In genomic region chr13:34964419-34964818, GRCm38 (mm10) we compare ENCODE assay signal across 8 mouse cellular contexts. TPM values are rescaled to one million over a fixed set of nuclear protein-coding genes. Genes with fewer than 3 reads are reported as not detected.
DNase-seq lines count a peak whose midpoint lies in the region; ATAC-seq and TF ChIP-seq lines count a peak whose summit lies in the region.

No protein-coding gene starts in this region.

- H3K27me3 ChIP-seq in thymus, adult 2 months (ENCODE audit: control insufficient read depth, insufficient read depth, low read length): peaks cover 15% of the 10 kb centered on the region
- peaks cover 12% of the 10 kb centered on the region; the same call in 1 of the 2 replicates for H3K27me3 ChIP-seq in limb, embryonic 11.5 days (ENCODE audit: control insufficient read depth, insufficient read depth, low read length)
- peaks cover 3% of the 10 kb centered on the region; the same call in 1 of the 2 replicates for H3K27me3 ChIP-seq in neural tube, embryonic 15.5 days (replicated peaks)

- no peak overlapping the region for H3K4me3 ChIP-seq in thymus, adult 2 months (ENCODE audit: control insufficient read depth, insufficient read depth, low read length)
- peak overlapping the region; percentile 42 for H3K4me3 ChIP-seq in limb, embryonic 11.5 days (ENCODE audit: low read depth, low read length)
- H3K4me3 ChIP-seq in neural tube, embryonic 15.5 days (replicated peaks): peak overlapping the region; percentile 40

- DNase-seq in thymus, postnatal 4 days: peak; percentile 20
- no peak for DNase-seq in thymus, adult 2 months
- peak; percentile 33 for DNase-seq in limb, embryonic 11.5 days (ENCODE audit: low spot score)
- no peak for DNase-seq in T-cell, adult 2 months (ENCODE audit: low spot score)
- no peak for DNase-seq in gastrocnemius, postnatal 25 days
- DNase-seq in spleen, postnatal 14 days (ENCODE audit: low spot score in 2 of 2): no peak

- no peak for TF ChIP-seq CTCF in thymus, adult 2 months (IDR thresholded peaks at IDR 0.05; ENCODE audit: borderline replicate concordance, control insufficient read depth, extremely low read depth, insufficient read depth, low read length, poor library complexity)

- no peak overlapping the region for H3K9ac ChIP-seq in limb, embryonic 11.5 days (ENCODE audit: low read length)
- H3K9ac ChIP-seq in neural tube, embryonic 15.5 days (replicated peaks): peak overlapping the region; percentile 39

- WGBS in thymus, adult 2 months: 14% methylated on average over 14 of the region's 14 CpGs
- 7% methylated on average over 14 of the region's 14 CpGs for WGBS in limb, embryonic 11.5 days
- WGBS in neural tube, embryonic 15.5 days: 4% methylated on average over 14 of the region's 14 CpGs

- H3K4me2 ChIP-seq in limb, embryonic 11.5 days (ENCODE audit: low read depth, severe bottlenecking): peak overlapping the region; percentile 84
- peak overlapping the region; percentile 68 for H3K4me2 ChIP-seq in neural tube, embryonic 15.5 days

- H3K4me1 ChIP-seq in thymus, adult 2 months (replicated peaks; ENCODE audit: control insufficient read depth, insufficient read depth, low read length): peaks cover 11% of the 10 kb centered on the region
- H3K4me1 ChIP-seq in limb, embryonic 11.5 days (ENCODE audit: control insufficient read depth, insufficient read depth, low read length): 0 out of 2 replicates have a peak, but pooled peaks cover 2% of the 10 kb centered on the region
- peaks cover 17% of the 10 kb centered on the region for H3K4me1 ChIP-seq in neural tube, embryonic 15.5 days

- TF ChIP-seq POLR2A in thymus, adult 2 months (IDR thresholded peaks at IDR 0.05; ENCODE audit: control insufficient read depth, extremely low read depth, insufficient read depth, low read length, poor library complexity): no peak

- H3K9me3 ChIP-seq in limb, embryonic 11.5 days (ENCODE audit: control insufficient read depth, low read length): no peaks in the 10 kb centered on the region
- no peaks in the 10 kb centered on the region for H3K9me3 ChIP-seq in neural tube, embryonic 15.5 days (replicated peaks)

- 0 out of 2 replicates have a peak, but pooled peaks have one; percentile 15 for ATAC-seq in granulocyte monocyte progenitor cell, adult 5-6 weeks (replicated peaks; ENCODE audit: poor library complexity, severe bottlenecking)
- ATAC-seq in limb, embryonic 11.5 days (ENCODE audit: insufficient number of reproducible peaks, low FRiP score, low TSS enrichment, low read depth): no peak
- peak; percentile 54; the same call in 1 of the 2 replicates for ATAC-seq in neural tube, embryonic 15.5 days (ENCODE audit: low FRiP score)

- no peaks in the 10 kb centered on the region for H3K36me3 ChIP-seq in thymus, adult 2 months (ENCODE audit: control insufficient read depth, insufficient read depth, low read length)
- no peaks in the 10 kb centered on the region for H3K36me3 ChIP-seq in limb, embryonic 11.5 days (ENCODE audit: control insufficient read depth, insufficient read depth, low read length)
- no peaks in the 10 kb centered on the region for H3K36me3 ChIP-seq in neural tube, embryonic 15.5 days

- no peak overlapping the region for H3K27ac ChIP-seq in thymus, adult 2 months (ENCODE audit: control insufficient read depth, insufficient read depth, low read length)
- no peak overlapping the region for H3K27ac ChIP-seq in limb, embryonic 11.5 days (replicated peaks; ENCODE audit: low read depth, low read length)
- no peak overlapping the region for H3K27ac ChIP-seq in neural tube, embryonic 15.5 days (replicated peaks)

RNA-seq across cellular contexts. Expression of gene Eci3, which starts 0.8 kb away (rescaled TPM):
- polyA plus RNA-seq in thymus, adult 2 months (2012; rRNA removed): 0.23 and 0.40 TPM in 2 replicates
- total RNA-seq in granulocyte monocyte progenitor cell, adult 5-6 weeks (2014; fragmentation: Nextera tagmentation): not detected in 2 replicates
- not detected in 2 replicates for total RNA-seq in granulocyte monocyte progenitor cell, adult 5-6 weeks (2017)
- 0.27 and 0.44 TPM in 2 replicates for polyA plus RNA-seq in limb, embryonic 11.5 days (2014; fragmentation: Nextera tagmentation; extraction: Ambion mirVana)
- polyA plus RNA-seq in neural tube, embryonic 15.5 days (2015; fragmentation: Nextera tagmentation; extraction: Ambion mirVana): 0.37 and 0.68 TPM in 2 replicates
- under 1 TPM; 0.75 to 0.90 TPM for total RNA-seq in gastrocnemius, postnatal 25 days (2021)

RNA-seq across cellular contexts. Expression of gene 4933417A18Rik, which starts 40.2 kb away (rescaled TPM):
- polyA plus RNA-seq in thymus, adult 2 months (2012; rRNA removed): not detected in 2 replicates
- total RNA-seq in granulocyte monocyte progenitor cell, adult 5-6 weeks (2014; fragmentation: Nextera tagmentation): not detected in 2 replicates
- not detected in 2 replicates for total RNA-seq in granulocyte monocyte progenitor cell, adult 5-6 weeks (2017)
- polyA plus RNA-seq in limb, embryonic 11.5 days (2014; fragmentation: Nextera tagmentation; extraction: Ambion mirVana): not detected in 2 replicates
- not detected in 2 replicates for polyA plus RNA-seq in neural tube, embryonic 15.5 days (2015; fragmentation: Nextera tagmentation; extraction: Ambion mirVana)
- total RNA-seq in gastrocnemius, postnatal 25 days (2021): not detected

RNA-seq across cellular contexts. Expression of gene Fam217a, which starts 40.3 kb away (rescaled TPM):
- polyA plus RNA-seq in thymus, adult 2 months (2012; rRNA removed): 0.06 TPM in 1 of 2 replicates, not detected in the other
- not detected in 2 replicates for total RNA-seq in granulocyte monocyte progenitor cell, adult 5-6 weeks (2014; fragmentation: Nextera tagmentation)
- not detected in 2 replicates for total RNA-seq in granulocyte monocyte progenitor cell, adult 5-6 weeks (2017)
- polyA plus RNA-seq in limb, embryonic 11.5 days (2014; fragmentation: Nextera tagmentation; extraction: Ambion mirVana): 0.84 and 1.1 TPM in 2 replicates
- 0.87 and 0.98 TPM in 2 replicates for polyA plus RNA-seq in neural tube, embryonic 15.5 days (2015; fragmentation: Nextera tagmentation; extraction: Ambion mirVana)
- total RNA-seq in gastrocnemius, postnatal 25 days (2021): not detected

Comparison
In these comparisons a context has a peak if more than half of its experiments do, and no peak if none do; other contexts are left out.
1. DNase-seq: peak in thymus, postnatal 4 days (single experiment) and limb, embryonic 11.5 days (single experiment); none in thymus, adult 2 months (single experiment), T-cell, adult 2 months (single experiment), gastrocnemius, postnatal 25 days (single experiment) and spleen, postnatal 14 days (0 of 2).